Mouse (Mus musculus): Measurements from ENCODE around the gene St3gal5. TPM values are rescaled to one million over a fixed set of nuclear protein-coding genes. Genes with fewer than 3 reads are reported as not detected.

St3gal5 gene
- polyA plus RNA-seq, 2 experiments from 2014 or later, result 0.66 to 1.1 TPM

- ATAC-seq, result peak; percentile 97
These were observed 67.2 kb downstream of the St3gal5 start for GRCm38 (mm10) chr6:72164321-72165275.

GRCm38 (mm10) chr6:72165907-72166306 is 68.5 kb downstream of the St3gal5 start:
- no peak for ATAC-seq

- ATAC-seq, result no peak
These were observed 74.0 kb downstream of the St3gal5 start for GRCm38 (mm10) chr6:72171391-72171790.

GRCm38 (mm10) chr6:72173350-72173749 is 76.0 kb downstream of the St3gal5 start:
- no peak for ATAC-seq

- ATAC-seq, result no peak
These were observed 78.0 kb downstream of the St3gal5 start for GRCm38 (mm10) chr6:72175419-72175818.

- ATAC-seq, result no peak
These were observed 78.6 kb downstream of the St3gal5 start for GRCm38 (mm10) chr6:72176004-72176403.

- ATAC-seq, result no peak
These were observed 80.0 kb downstream of the St3gal5 start for GRCm38 (mm10) chr6:72177417-72177816.

- ATAC-seq, result no peak
These were observed 81.6 kb downstream of the St3gal5 start for GRCm38 (mm10) chr6:72179006-72179405.

GRCm38 (mm10) chr6:72179562-72180502 is 82.4 kb downstream of the St3gal5 start:
- ATAC-seq, result no peak

- ATAC-seq, result no peak
These were observed 87.2 kb downstream of the St3gal5 start for GRCm38 (mm10) chr6:72184576-72184975.

- peak; percentile 60 for ATAC-seq
These were observed 88.6 kb downstream of the St3gal5 start for GRCm38 (mm10) chr6:72185893-72186490.

- ATAC-seq, result no peak
These were observed 89.4 kb downstream of the St3gal5 start for GRCm38 (mm10) chr6:72186809-72187208.

- ATAC-seq, result no peak
These were observed 91.9 kb downstream of the St3gal5 start for GRCm38 (mm10) chr6:72189061-72189863.

GRCm38 (mm10) chr6:72190120-72190519 is 92.7 kb downstream of the St3gal5 start:
- ATAC-seq, result peak; percentile 57

- ATAC-seq, result no peak
These were observed 93.2 kb downstream of the St3gal5 start for GRCm38 (mm10) chr6:72190577-72190976.

GRCm38 (mm10) chr6:72196660-72197059 is 99.3 kb downstream of the St3gal5 start:
- no peak for ATAC-seq

GRCm38 (mm10) chr6:72197515-72197914 is 100.1 kb downstream of the St3gal5 start:
- ATAC-seq, result no peak

- no peak for ATAC-seq
These were observed 103.3 kb downstream of the St3gal5 start for GRCm38 (mm10) chr6:72200595-72201256.

- no peak for ATAC-seq
These were observed 105.3 kb downstream of the St3gal5 start for GRCm38 (mm10) chr6:72202732-72203131.

- no peak for ATAC-seq
These were observed 105.9 kb downstream of the St3gal5 start for GRCm38 (mm10) chr6:72203279-72203678.

All from CD4-positive, CD25-positive, alpha-beta regulatory T cell, adult 4 months (primary cell).